Mouse (Mus musculus) MEL-GATA-1-ER (cell line): ENCODE measurements at regions not wholly inside any gene's neighbourhood (a gene's known extent, or its start where the extent isn't known, plus 50 kb on each side); places are given as distances from the start of the nearest gene placed in this dataset.

Experiments
- DNase-seq: peaks from one replicate; pipeline ENCODE4 v3.0.0-alpha.2; 2012; ENCODE audit warnings: low read depth; ENCODE audit errors: extremely low read depth

- no peak for DNase-seq
Observed at GRCm38 (mm10) chr11:31540816-31541215, 130.9 kb downstream of the Bod1 start.

- DNase-seq = no peak
Observed at GRCm38 (mm10) chr11:31531416-31531815, 140.3 kb downstream of the Bod1 start.

DNA sequence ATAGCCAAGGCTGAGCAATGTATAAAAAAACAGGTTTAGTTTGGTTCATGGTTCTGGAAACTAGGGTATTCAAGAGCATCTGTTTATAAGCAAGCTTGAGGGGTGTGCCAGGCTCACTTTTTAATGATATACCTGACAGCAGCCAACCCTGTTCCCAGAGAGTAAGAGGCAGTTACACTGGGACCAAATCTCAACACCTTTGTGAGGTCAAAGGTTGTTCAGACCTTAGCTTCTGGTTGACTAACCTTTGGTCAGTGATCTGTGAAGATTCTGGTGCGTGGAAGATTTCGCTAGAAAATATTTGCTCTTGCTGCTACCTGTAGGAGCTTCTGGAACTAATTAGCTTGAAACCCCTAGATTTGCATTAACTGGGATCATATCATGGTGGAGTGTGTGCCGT lies 140.8 kb downstream of the Bod1 start:
- DNase-seq = no peak

DNA sequence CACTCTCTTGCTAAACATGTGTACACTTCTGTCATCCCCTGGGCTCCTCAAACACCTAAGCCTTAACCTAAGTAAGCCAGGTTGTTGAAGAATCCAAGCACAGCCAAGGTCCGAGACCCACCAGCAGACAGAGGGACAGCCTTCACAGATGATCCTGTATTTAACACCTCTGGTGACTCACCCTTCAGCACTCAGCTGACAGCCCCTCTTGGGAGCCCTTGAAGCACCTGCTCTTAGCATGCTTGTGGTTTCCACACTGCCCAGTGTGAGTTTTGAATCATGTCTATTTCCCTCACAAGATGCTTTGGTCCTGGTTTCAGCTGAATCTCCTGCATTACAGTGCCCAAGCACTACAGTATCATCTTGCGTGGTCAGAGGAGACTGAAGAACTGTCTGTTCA lies 142.0 kb downstream of the Bod1 start:
- no peak for DNase-seq

DNA sequence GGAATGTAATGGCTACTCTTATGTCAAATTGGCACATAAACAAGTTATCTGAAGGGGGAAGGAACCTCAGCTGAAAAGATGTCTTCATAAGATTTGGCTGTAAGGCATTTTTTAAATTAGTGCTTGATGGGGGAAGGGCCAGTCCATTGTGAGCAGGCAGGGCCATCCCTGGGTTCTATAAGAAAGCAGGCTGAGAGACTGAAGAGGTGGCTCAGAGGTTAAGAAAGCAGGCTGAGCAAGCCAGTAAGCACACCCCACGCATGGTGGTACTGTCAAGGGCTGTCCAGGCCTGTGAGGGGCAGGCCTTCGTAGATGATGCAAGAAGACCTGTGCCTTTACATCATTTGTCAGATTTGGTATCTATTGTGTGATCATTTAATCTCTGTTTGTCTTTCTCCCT lies 147.0 kb downstream of the Bod1 start:
- DNase-seq = no peak

GRCm38 (mm10) chr11:31524065-31524618 lies 147.5 kb downstream of the Bod1 start:
- no peak for DNase-seq

DNA sequence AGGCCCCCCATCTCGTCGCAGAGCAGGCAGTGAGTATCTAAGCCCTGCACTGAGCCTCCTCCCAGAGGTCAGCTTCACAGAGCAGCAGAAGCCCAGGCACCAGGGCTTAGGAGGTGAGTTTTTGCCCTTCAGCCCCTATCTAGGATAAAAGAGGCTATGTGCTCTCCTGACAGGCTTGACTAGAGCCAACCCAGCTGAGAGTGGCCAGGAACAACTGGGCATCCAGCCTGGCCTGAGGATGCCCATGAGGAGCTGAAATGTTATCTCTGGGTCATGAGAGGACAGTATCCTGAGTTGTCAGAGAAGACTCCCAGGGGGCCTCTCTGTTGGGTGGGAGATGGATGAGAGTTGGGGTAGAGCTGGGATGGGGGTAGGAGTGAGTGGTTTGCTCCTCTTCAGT lies 149.6 kb downstream of the Bod1 start:
- DNase-seq = no peak

- DNase-seq = no peak
Observed at GRCm38 (mm10) chr11:31520909-31521308, 150.8 kb downstream of the Bod1 start.

- DNase-seq = no peak
Observed at GRCm38 (mm10) chr11:31503239-31503916, 133.5 kb upstream of the Stc2 start.

GRCm38 (mm10) chr11:31485429-31485828 lies 115.6 kb upstream of the Stc2 start:
- no peak for DNase-seq

- no peak for DNase-seq
Observed at GRCm38 (mm10) chr11:31481057-31481340, 111.1 kb upstream of the Stc2 start.

- no peak for DNase-seq
Observed at GRCm38 (mm10) chr11:31480225-31481056, 110.6 kb upstream of the Stc2 start.

GRCm38 (mm10) chr11:31477763-31478162 lies 107.9 kb upstream of the Stc2 start:
- DNase-seq = no peak

DNA sequence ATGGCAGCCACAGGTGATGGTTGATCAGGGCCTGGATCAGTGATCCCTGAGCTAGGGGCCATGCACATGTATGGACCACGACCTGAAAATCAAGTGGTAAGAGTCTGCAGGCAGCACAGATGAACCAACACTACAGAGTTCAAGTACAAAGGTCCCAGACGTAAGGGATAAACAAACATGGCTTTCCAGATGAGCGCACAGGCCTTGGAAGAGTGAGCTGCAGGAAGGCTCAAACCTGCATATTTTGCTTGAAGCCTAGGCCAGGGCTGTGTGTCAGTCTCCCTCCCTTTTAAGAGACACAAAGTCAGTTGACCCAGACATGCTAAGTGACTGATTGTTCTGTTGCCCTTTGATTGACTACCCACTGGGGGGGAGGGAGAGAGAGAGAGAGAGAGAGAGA lies 107.2 kb upstream of the Stc2 start:
- DNase-seq = no peak

DNA sequence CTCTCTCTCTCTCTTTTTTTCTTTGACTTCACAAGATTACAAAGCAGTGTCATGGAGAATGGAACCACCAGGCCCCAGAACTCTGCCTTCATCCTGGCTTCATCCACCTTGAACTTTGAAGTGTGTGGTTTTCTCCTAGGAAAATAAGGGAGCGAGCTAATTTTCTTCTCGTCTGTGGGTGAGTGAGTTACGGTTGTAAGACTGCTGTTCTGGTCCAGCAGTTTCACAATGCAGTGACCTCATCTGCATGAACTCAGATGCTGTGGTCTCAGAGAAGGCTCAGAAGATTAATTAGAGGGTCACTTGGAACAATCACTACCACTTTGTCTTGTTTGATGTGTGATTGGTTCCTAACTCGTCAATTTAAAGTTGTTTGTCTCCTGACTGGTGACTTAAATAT lies 103.1 kb upstream of the Stc2 start:
- no peak for DNase-seq

GRCm38 (mm10) chr11:31470681-31471414 lies 101.0 kb upstream of the Stc2 start:
- DNase-seq = no peak

GRCm38 (mm10) chr11:31464844-31465243 lies 95.0 kb upstream of the Stc2 start:
- DNase-seq = no peak

- no peak for DNase-seq
Observed at GRCm38 (mm10) chr11:31462440-31462839, 92.6 kb upstream of the Stc2 start.

DNA sequence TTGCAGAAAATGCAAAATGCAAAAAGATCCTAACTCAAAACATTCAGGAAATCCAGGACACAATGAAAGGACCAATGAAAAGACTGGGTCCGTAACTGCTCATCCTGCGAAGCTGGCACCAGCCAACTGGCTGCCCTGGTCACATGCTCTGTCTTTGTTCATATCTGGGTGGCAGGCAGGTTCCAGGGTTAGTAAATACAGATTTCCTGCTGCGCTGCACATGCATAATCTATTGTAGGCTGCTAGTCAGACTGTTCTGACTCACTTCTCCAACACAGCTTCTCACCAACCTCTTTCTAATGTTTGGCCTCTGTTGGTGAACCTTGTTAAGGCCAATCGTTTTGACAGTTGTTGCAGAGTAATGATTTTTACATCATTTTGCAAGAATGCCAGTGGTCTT lies 92.0 kb upstream of the Stc2 start:
- DNase-seq = no peak

- no peak for DNase-seq
Observed at GRCm38 (mm10) chr11:31461348-31461747, 91.5 kb upstream of the Stc2 start.

DNA sequence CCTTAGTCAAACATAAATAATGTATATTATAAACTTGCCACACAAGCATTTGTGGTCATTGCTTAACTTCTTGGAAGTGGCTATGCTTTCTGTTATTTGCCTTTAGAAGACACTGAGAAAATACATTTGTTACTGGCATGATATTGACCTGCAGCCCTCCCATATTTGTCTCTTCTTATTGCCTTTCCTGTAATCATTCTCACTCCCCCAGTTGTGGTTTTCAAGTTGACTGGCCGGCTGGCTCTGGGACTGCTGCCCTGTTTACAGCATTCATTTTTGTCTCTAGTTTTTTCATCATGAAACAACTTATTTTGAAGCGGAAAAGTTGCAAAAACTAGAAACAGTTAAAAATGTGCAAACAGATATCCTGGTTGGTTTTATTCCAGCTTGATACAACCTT lies 57.5 kb upstream of the Stc2 start:
- no peak for DNase-seq
